Mouse (Mus musculus): ENCODE results near the gene Plod1. TPM values are rescaled to one million over a fixed set of nuclear protein-coding genes. Genes with fewer than 3 reads are reported as not detected.

Plod1 gene
- total RNA-seq, 4 experiments from 2014 or later: 31.2 to 44.5 (median 39.4) TPM

- DNase-seq: no peak
These were observed 919 bp upstream of the Plod1 start for GRCm38 (mm10) chr4:147937486-147937885.

- DNase-seq: no peak
These were observed 454 bp upstream of the Plod1 start for GRCm38 (mm10) chr4:147937021-147937420.

- no peak for DNase-seq
These were observed 663 bp downstream of the Plod1 start for GRCm38 (mm10) chr4:147935904-147936303.

- no peak for DNase-seq
These were observed 2.0 kb downstream of the Plod1 start for GRCm38 (mm10) chr4:147934611-147935010.

GRCm38 (mm10) chr4:147934134-147934533 lies 2.4 kb downstream of the Plod1 start:
- no peak for DNase-seq

- DNase-seq: no peak
These were observed 5.6 kb downstream of the Plod1 start for GRCm38 (mm10) chr4:147930946-147931345.

GRCm38 (mm10) chr4:147928540-147928939 lies 8.0 kb downstream of the Plod1 start:
- DNase-seq: no peak

- no peak for DNase-seq
These were observed 8.4 kb downstream of the Plod1 start for GRCm38 (mm10) chr4:147928136-147928535.

GRCm38 (mm10) chr4:147927705-147928104 lies 8.9 kb downstream of the Plod1 start:
- no peak for DNase-seq

- no peak for DNase-seq
These were observed 14.2 kb downstream of the Plod1 start for GRCm38 (mm10) chr4:147922341-147922740.

- no peak for DNase-seq
These were observed 15.6 kb downstream of the Plod1 start for GRCm38 (mm10) chr4:147920973-147921372.

GRCm38 (mm10) chr4:147918459-147919121 lies 18.0 kb downstream of the Plod1 start:
- no peak for DNase-seq

GRCm38 (mm10) chr4:147909486-147909885 lies 27.1 kb downstream of the Plod1 start:
- no peak for DNase-seq

GRCm38 (mm10) chr4:147906230-147906629 lies 30.3 kb downstream of the Plod1 start:
- DNase-seq: peak; percentile 48

- DNase-seq: no peak
These were observed 31.4 kb downstream of the Plod1 start for GRCm38 (mm10) chr4:147905090-147905659.

- peak; percentile 87 for DNase-seq
These were observed 32.1 kb downstream of the Plod1 start, which contains the start of gene Mfn2 for GRCm38 (mm10) chr4:147904313-147905089. TSS of gene Mfn2 (minus strand) at chr4:147904704.

GRCm38 (mm10) chr4:147903601-147904000 lies 33.0 kb downstream of the Plod1 start:
- peak; percentile 72 for DNase-seq

- DNase-seq: no peak
These were observed 33.6 kb downstream of the Plod1 start for GRCm38 (mm10) chr4:147902906-147903500.

GRCm38 (mm10) chr4:147900452-147900851 lies 36.1 kb downstream of the Plod1 start:
- no peak for DNase-seq

- DNase-seq: no peak
These were observed 39.2 kb downstream of the Plod1 start for GRCm38 (mm10) chr4:147897348-147897747.

- no peak for DNase-seq
These were observed 40.2 kb downstream of the Plod1 start for GRCm38 (mm10) chr4:147896411-147896810.

- no peak for DNase-seq
These were observed 40.7 kb downstream of the Plod1 start for GRCm38 (mm10) chr4:147895815-147896330.

GRCm38 (mm10) chr4:147890341-147890740 lies 46.2 kb downstream of the Plod1 start:
- DNase-seq: no peak
